Mouse (Mus musculus) kidney, postnatal 25 days (tissue): ENCODE measurements around the gene Trpm1.

ENCODE experiments used
- DNase-seq, 2 experiments: peaks; one replicate each; pipeline ENCODE4 v3.0.0; 2021; ENCODE audit warnings: mixed read lengths in 2 of 2

Gene Trpm1

GRCm38 (mm10) chr7:64164997-64165396, 11.4 kb downstream of the Trpm1 start:
- peak; percentile 66 to 70 for DNase-seq

- no peak for DNase-seq
Observed at GRCm38 (mm10) chr7:64166025-64166424, 12.4 kb downstream of the Trpm1 start.

GRCm38 (mm10) chr7:64166724-64167123, 13.1 kb downstream of the Trpm1 start:
- DNase-seq, result no peak

- DNase-seq, result peak in 1 of 2 experiments; percentile 17
Observed at GRCm38 (mm10) chr7:64179310-64179709, 25.7 kb downstream of the Trpm1 start.

GRCm38 (mm10) chr7:64185203-64185931, 31.7 kb downstream of the Trpm1 start:
- DNase-seq, result no peak

- no peak for DNase-seq
Observed at GRCm38 (mm10) chr7:64185932-64186312, 32.3 kb downstream of the Trpm1 start.

GRCm38 (mm10) chr7:64192261-64192943, 38.8 kb downstream of the Trpm1 start:
- peak; percentile 59 to 74 for DNase-seq

- no peak for DNase-seq
Observed at GRCm38 (mm10) chr7:64193476-64193875, 39.8 kb downstream of the Trpm1 start.

GRCm38 (mm10) chr7:64196114-64196513, 42.5 kb downstream of the Trpm1 start:
- DNase-seq, result no peak

GRCm38 (mm10) chr7:64208700-64209099, 55.1 kb downstream of the Trpm1 start:
- DNase-seq, result no peak

- DNase-seq, result no peak
Observed at GRCm38 (mm10) chr7:64212870-64213269, 59.2 kb downstream of the Trpm1 start.

GRCm38 (mm10) chr7:64214066-64214465, 60.4 kb downstream of the Trpm1 start:
- DNase-seq, result no peak

- no peak for DNase-seq
Observed at GRCm38 (mm10) chr7:64215613-64216012, 62.0 kb downstream of the Trpm1 start.

GRCm38 (mm10) chr7:64217428-64217827, 63.8 kb downstream of the Trpm1 start:
- DNase-seq, result no peak

- no peak for DNase-seq
Observed at GRCm38 (mm10) chr7:64219765-64220164, 66.1 kb downstream of the Trpm1 start.

GRCm38 (mm10) chr7:64223215-64223614, 69.6 kb downstream of the Trpm1 start:
- DNase-seq, result no peak

GRCm38 (mm10) chr7:64226339-64227194, 72.9 kb downstream of the Trpm1 start:
- no peak for DNase-seq

GRCm38 (mm10) chr7:64227586-64227985, 74.0 kb downstream of the Trpm1 start:
- no peak for DNase-seq

- no peak for DNase-seq
Observed at GRCm38 (mm10) chr7:64228300-64228699, 74.7 kb downstream of the Trpm1 start.

GRCm38 (mm10) chr7:64229911-64230310, 76.3 kb downstream of the Trpm1 start:
- DNase-seq, result no peak

GRCm38 (mm10) chr7:64231001-64231400, 77.4 kb downstream of the Trpm1 start:
- DNase-seq, result no peak

GRCm38 (mm10) chr7:64231996-64232395, 78.4 kb downstream of the Trpm1 start:
- no peak for DNase-seq

- DNase-seq, result no peak
Observed at GRCm38 (mm10) chr7:64234310-64234820, 80.7 kb downstream of the Trpm1 start.
